Mouse (Mus musculus) limb, embryonic 14.5 days (tissue): ENCODE measurements around the gene B3gnt5. TPM values are rescaled to one million over a fixed set of nuclear protein-coding genes. Genes with fewer than 3 reads are reported as not detected.

Experiments used
- ATAC-seq: fragments of 200-750 bp; cut with Nextera tagmentation; 2 replicates; pipeline ENCODE4 v1.8.0; 2017; ENCODE audit warnings: low read depth, moderate number of reproducible peaks, moderate TSS enrichment; ENCODE audit not compliant: low FRiP score
- DNase-seq: peaks from one replicate; pipeline ENCODE4 v3.0.0-alpha.2; 2015; ENCODE audit warnings: low spot score
- H3K27ac ChIP-seq: fragments of 300-500 bp; sonication (generic); replicated peaks from 2 replicates; pipeline ENCODE4 v1.5.1; 2014; ENCODE audit warnings: low read depth, mild to moderate bottlenecking, low read length, moderate library complexity, mixed read lengths
- H3K27me3 ChIP-seq: fragments of 300-500 bp; sonication (generic); 2 replicates; pipeline ENCODE4 v1.6.1; 2014; ENCODE audit warnings: low read length, mixed read lengths; ENCODE audit not compliant: control insufficient read depth, insufficient read depth
- H3K36me3 ChIP-seq: fragments of 300-500 bp; sonication (generic); 2 replicates; pipeline ENCODE4 v1.6.1; 2014; ENCODE audit warnings: mild to moderate bottlenecking, low read length, moderate library complexity, mixed read lengths; ENCODE audit not compliant: control insufficient read depth, insufficient read depth
- H3K4me1 ChIP-seq: fragments of 300-500 bp; sonication (generic); 2 replicates; pipeline ENCODE4 v1.6.1; 2014; ENCODE audit warnings: antibody characterized with exemption, low read length, mixed read lengths; ENCODE audit not compliant: control insufficient read depth, insufficient read depth
- H3K4me2 ChIP-seq: fragments of 300-500 bp; sonication (generic); replicated peaks from 2 replicates; pipeline ENCODE4 v1.6.1; 2014; ENCODE audit warnings: low read depth, mild to moderate bottlenecking, low read length, moderate library complexity; ENCODE audit not compliant: severe bottlenecking
- H3K4me3 ChIP-seq: fragments of 300-500 bp; sonication (generic); replicated peaks from 2 replicates; pipeline ENCODE4 v1.5.1; 2014; ENCODE audit warnings: low read length
- H3K9ac ChIP-seq: fragments of 300-500 bp; sonication (generic); 2 replicates; pipeline ENCODE4 v1.6.1; 2014; ENCODE audit warnings: mild to moderate bottlenecking, low read depth, low read length, moderate library complexity; ENCODE audit not compliant: severe bottlenecking
- H3K9me3 ChIP-seq: fragments of 300-500 bp; sonication (generic); 2 replicates; pipeline ENCODE4 v1.6.1; 2016; ENCODE audit warnings: low read length; ENCODE audit not compliant: control insufficient read depth
- POLR2A ChIP-seq: fragments of 200-500 bp; IDR thresholded peaks from 2 replicates; pipeline ENCODE4 v1.8.0; 2012; ENCODE audit warnings: inconsistent platforms, mild to moderate bottlenecking, moderate library complexity, borderline replicate concordance; ENCODE audit not compliant: insufficient read depth, insufficient read length; ENCODE audit errors: extremely low read depth
- WGBS: fragments of 180-500 bp; shearing (Covaris S2); extraction: QIAGEN DNeasy Blood & Tissue Kit; methylation state at CpG from one replicate; pipeline ENCODE4 v1.1.7; 2014; 5-methylcytosine and 5-hydroxymethylcytosine counted together
- polyA plus RNA-seq, 2 experiments: library from polyadenylated mRNA; depleted of rRNA in 1 of 2; stranded (reverse) in 1 of 2; unstranded in 1 of 2; fragments of >200 nt; fragmentation: Nextera tagmentation in 1 of 2; extraction: Ambion mirVana in 1 of 2; gene quantifications; 2 replicates each; pipeline versions ENCODE4 v1.2.1 to v1.2.3; 2012 to 2014

Gene B3gnt5
- polyA plus RNA-seq, 2 experiments = 8.8 to 21.2 TPM

GRCm38 (mm10) chr16:19789914-19790313 lies 29.9 kb downstream of the B3gnt5 start:
- ATAC-seq (no peak), DNase-seq (no peak)
- Histone ChIP-seq H3K27ac (no peak overlapping the region), H3K9ac (no peak overlapping the region), H3K27me3 (no peaks in the 10 kb centered on the region), H3K4me2 (no peak overlapping the region), H3K36me3 (no peaks in the 10 kb centered on the region), H3K9me3 (no peaks in the 10 kb centered on the region), H3K4me1 (no peaks in the 10 kb centered on the region), H3K4me3 (no peak overlapping the region)
- 85% methylated on average over 2 of the region's 2 CpGs for WGBS
- no peak for TF ChIP-seq POLR2A

- Histone ChIP-seq H3K4me2 (no peak overlapping the region), H3K9ac (no peak overlapping the region), H3K27ac (no peak overlapping the region), H3K9me3 (no peaks in the 10 kb centered on the region), H3K4me3 (no peak overlapping the region), H3K36me3 (no peaks in the 10 kb centered on the region), H3K4me1 (no peaks in the 10 kb centered on the region), H3K27me3 (no peaks in the 10 kb centered on the region)
- no peak for DNase-seq
- WGBS = 60% methylated on average over 2 of the region's 2 CpGs
- TF ChIP-seq POLR2A = no peak
- ATAC-seq = no peak
Observed at GRCm38 (mm10) chr16:19818801-19819200, 58.8 kb downstream of the B3gnt5 start.

Other genes with a start within 250 kb of the B3gnt5 start
- gene Olfr167, start 237.9 kb upstream of the B3gnt5 start, polyA plus RNA-seq (2012; rRNA removed) = not detected in 2 replicates
- not detected in 2 replicates for gene Olfr167, start 237.9 kb upstream of the B3gnt5 start, polyA plus RNA-seq (2014; fragmentation: Nextera tagmentation; extraction: Ambion mirVana)
- gene Olfr168, start 224.7 kb upstream of the B3gnt5 start, polyA plus RNA-seq (2012; rRNA removed) = not detected in 2 replicates
- not detected in 2 replicates for gene Olfr168, start 224.7 kb upstream of the B3gnt5 start, polyA plus RNA-seq (2014; fragmentation: Nextera tagmentation; extraction: Ambion mirVana)
- not detected in 2 replicates for gene Olfr169, start 188.4 kb upstream of the B3gnt5 start, polyA plus RNA-seq (2012; rRNA removed)
- gene Olfr169, start 188.4 kb upstream of the B3gnt5 start, polyA plus RNA-seq (2014; fragmentation: Nextera tagmentation; extraction: Ambion mirVana) = not detected in 2 replicates
- not detected in 2 replicates for gene Olfr170, start 148.3 kb upstream of the B3gnt5 start, polyA plus RNA-seq (2012; rRNA removed)
- gene Olfr170, start 148.3 kb upstream of the B3gnt5 start, polyA plus RNA-seq (2014; fragmentation: Nextera tagmentation; extraction: Ambion mirVana) = not detected in 2 replicates
- not detected in 2 replicates for gene Olfr171, start 130.3 kb upstream of the B3gnt5 start, polyA plus RNA-seq (2012; rRNA removed)
- gene Olfr171, start 130.3 kb upstream of the B3gnt5 start, polyA plus RNA-seq (2014; fragmentation: Nextera tagmentation; extraction: Ambion mirVana) = not detected in 2 replicates
- gene Lamp3, start 53.8 kb upstream of the B3gnt5 start, polyA plus RNA-seq (2012; rRNA removed) = not detected in 2 replicates
- gene Lamp3, start 53.8 kb upstream of the B3gnt5 start, polyA plus RNA-seq (2014; fragmentation: Nextera tagmentation; extraction: Ambion mirVana) = 0.07 TPM in 1 of 2 replicates, not detected in the other
- 4.2 and 4.4 TPM in 2 replicates for gene Klhl6, start 222.8 kb downstream of the B3gnt5 start, polyA plus RNA-seq (2012; rRNA removed)
- gene Klhl6, start 222.8 kb downstream of the B3gnt5 start, polyA plus RNA-seq (2014; fragmentation: Nextera tagmentation; extraction: Ambion mirVana) = 6.6 and 7.5 TPM in 2 replicates